Mouse (Mus musculus): ENCODE measurements at regions not wholly inside any gene's neighbourhood (a gene's known extent, or its start where the extent isn't known, plus 50 kb on each side); places are given as distances from the start of the nearest gene placed in this dataset.

DNA sequence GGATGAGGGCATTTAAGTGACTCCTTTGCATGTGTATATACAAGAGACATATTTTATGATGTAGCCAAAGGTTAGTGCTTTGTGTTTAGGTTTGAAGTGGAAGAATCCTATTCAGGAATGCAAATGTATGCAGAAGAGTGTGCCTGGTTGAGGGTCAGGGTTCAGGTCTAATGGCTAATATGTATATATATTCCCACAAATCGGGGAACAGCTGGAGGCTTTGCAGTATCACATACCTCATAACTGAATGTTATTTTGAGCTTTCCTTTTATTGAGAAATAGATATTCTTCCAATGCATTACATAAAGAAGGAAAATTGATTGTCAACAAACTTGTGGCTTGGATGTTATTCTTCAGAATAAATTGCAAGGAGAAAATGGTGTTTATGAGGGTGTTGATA is 239.9 kb downstream of the Fam173b start:
- DNase-seq (ENCODE audit: extremely low spot score, low read depth, low spot score), result no peak

DNA sequence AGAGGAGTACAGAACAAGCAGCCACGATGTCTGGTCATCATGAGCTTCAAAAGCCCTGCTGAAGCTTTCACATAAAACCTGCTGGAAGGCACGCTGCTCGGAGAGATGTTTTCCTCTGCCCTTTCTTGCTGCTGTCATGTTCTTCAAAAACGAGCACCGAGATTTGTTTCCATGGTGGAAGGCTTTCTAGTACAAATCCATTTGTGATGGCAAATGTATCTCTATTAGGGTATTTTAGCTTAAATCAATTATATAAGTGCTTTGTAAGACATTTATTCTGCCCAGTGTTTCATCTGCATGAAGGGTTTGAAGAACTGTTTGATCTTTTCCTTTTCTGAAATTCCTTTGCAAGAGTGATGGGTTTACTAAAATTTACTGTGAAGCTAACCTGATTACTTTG is 253.1 kb downstream of the Fam173b start:
- no peak for DNase-seq (ENCODE audit: extremely low spot score, low read depth, low spot score)

DNA sequence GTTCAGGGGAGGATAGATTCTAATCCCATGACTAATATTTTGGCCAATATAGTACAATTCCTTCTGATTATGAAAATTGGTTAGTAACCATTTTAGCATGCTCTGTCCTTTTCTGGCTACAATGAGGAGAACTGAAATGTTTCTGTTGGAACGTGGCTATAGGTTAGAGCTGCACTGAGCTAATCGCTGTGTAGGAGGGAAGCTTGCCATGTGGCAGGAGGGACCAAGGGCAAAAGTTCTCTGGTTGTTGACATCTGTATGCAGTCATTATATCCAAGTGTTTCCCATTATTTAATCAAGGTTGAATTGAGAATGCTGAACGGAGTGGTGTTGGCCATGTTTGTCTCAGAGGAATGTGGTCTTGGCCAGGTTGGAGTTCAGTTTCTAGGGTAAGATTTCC is 253.5 kb downstream of the Fam173b start:
- no peak for DNase-seq (ENCODE audit: extremely low spot score, low read depth, low spot score)

DNA sequence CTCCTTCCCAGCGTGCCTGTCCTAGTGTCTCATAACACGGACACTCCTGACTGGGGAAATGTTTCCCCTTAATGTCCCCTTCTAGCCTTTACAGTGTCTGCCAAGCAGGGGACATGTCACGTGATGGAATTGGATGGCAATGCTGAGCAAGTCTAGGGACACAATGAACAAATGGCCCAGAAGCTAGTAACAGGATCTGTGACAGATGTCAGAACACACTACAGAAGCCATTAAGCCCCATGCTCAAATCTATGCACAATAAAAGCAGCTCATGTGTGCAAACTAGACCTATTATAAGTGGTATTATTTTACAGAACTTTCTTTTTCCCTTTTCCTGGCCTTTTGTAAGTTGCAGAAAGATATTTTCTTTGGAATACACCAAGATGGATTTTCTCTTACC is 267.4 kb downstream of the Fam173b start:
- DNase-seq (ENCODE audit: extremely low spot score, low read depth, low spot score), result no peak

DNA sequence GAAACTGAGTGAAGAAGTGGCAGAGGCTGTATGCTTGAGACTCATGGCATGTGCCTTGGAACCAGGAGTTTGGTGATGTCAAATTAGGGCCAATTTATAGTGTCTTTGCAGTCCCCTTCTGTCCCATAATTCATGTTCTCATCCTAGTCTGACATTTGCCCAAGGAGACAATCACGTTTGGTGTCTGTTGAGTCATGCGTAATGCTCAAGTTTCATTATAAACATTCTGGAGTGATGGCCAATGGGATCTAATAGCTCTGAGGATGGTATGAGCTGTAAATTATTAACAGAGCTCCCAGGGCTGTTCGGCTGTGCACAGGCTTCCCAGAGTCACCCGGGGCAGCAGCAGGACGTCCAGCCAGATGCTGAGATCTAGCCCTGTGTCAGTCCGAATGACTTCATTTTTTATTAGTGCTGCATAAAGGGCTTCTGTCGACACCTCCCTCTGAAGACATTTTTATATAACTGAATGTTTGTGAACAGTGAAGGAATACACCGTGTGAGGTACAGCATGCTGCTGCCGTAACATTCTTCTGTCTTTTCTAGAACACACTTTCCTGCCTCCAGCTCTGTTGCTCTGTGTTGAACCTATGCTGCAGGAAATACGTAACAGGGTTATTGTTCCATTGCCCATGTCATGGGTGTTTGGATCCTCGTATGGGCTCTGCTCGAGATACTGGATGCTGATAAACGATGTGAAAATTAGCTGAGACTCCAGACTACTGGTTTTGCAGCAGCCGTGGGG is 268.2 kb downstream of the Fam173b start:
- no peak for DNase-seq (ENCODE audit: extremely low spot score, low read depth, low spot score)

DNA sequence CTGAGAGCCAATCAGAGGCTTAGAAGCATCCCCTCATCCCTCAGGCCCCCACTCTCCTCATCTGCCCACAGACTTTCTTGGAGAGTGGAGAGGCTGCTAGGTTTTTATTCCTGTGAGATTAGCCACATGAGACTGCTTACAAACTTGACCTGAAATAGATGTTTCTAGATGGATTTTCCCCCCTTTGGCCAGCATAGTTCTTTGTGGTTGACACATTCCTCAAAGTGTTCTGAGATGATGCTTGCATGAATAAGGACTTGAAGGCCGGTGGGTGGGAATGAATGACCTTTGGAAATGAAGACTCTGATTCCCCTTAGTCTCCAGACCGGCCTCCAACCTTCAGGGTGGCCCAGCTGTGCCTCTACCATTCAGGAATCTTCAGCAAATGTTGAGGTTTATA is 273.8 kb downstream of the Fam173b start:
- no peak for DNase-seq (ENCODE audit: extremely low spot score, low read depth, low spot score)

DNA sequence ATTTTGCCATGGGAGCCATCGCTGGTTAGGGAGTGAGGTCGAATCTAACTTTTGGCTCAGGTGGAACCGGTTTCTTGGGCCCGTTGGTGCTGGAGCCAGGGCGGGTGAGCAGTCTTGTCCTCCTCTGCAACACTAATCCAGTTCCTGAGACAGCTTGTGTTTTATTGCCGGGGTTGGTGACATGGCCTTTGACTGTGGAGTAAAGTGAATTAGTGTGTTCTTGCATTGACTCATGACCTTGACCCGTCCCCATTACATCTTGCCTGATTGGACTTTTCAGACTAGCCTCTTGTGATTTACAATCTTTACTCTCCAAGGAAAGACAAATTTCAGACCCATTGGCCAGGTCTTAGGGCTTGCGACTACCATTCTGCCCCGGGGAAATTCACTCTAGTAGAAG is 278.8 kb downstream of the Fam173b start:
- no peak for DNase-seq (ENCODE audit: extremely low spot score, low read depth, low spot score)

DNA sequence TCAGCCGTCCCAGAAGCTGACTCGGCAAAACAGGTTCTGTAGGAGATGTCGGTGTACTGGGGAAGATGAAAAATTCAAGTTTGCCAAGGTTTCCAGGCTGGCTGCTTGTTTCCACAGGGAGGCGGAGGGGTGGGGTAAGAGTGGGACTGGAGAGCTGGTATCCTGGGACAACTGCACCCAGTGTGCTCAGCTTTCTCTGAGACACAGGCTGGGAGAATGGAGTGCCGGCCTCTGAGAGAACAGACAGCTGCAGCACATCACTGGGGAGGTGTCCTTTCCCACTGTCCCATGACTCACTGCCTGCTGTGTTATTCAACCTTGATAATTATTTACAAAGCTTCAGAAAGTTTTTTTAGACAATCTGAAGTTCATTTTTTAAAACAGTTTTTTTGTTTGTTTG is 280.7 kb downstream of the Fam173b start:
- no peak for DNase-seq (ENCODE audit: extremely low spot score, low read depth, low spot score)

DNA sequence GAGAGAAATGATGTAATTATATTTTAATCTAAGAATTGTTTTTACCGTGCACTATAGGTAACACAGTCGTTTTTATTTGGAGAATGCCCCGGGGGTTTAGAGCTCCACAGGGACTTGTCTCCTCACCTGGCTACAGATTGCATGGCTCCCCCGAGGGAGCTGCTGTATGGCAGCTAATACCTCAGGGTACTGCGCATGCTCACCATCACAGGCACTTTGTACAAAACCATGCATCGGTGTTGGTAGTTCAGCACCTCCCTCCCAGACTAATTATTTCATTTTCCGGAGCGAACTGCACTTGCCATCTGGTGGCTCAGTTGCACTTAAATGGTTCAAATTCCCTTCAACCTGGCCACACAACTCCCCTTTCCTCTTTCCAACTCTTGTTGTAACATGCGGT is 281.9 kb downstream of the Fam173b start:
- no peak for DNase-seq (ENCODE audit: extremely low spot score, low read depth, low spot score)

DNA sequence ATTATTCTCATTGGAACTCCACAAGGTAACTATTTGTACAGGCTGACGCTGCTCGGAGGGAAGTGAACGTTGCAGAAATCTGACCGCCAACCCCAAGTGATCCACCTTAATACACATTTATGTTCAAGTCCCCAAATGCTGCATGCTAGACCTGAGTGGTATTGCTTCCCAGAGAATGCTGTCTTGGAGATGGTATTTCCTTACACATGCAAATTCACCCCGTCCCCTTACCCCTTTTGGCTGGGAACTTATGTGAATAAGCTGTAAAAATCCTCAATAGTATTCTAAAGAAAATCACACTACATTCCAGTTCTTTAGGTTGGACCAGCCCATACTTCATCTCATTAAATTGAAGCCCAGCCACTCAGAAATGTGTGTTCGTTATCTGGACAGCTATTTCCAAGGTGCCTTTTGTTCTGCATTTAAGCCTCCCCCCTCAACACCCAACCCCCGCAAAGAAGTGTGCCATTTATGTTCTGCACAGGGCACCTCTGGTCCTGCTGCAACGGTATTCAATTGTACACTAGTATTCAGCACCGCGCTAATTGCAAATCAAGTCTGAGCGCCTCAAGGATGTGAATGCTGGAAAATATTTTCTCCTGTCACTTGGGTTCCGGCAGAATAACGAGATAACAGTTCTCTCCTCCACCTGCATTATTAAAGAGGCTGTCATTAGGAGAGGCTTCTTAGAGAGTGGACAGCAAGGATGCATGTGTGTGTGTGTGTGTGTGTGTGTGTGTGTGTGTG is 278.0 kb upstream of the Tas2r119 start:
- no peak for DNase-seq (ENCODE audit: extremely low spot score, low read depth, low spot score)

DNA sequence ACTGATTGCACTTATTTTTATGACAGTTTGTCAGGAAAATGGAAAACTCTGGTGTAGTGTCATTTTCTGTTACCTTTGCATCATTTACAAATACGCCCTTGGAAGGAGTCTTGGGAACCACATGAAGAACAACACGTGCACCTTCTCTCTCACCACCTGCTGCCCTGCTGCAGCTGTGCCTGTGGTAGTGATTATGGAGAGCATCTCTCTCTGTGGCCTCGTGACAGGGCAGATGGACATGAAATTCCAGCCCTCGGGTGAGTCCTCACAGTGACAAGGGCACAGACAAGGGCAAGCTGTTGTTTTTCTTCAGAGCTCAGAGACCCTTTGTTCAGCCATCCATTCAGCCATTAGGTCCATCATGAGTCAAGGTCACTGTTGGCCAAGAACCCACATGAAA is 276.8 kb upstream of the Tas2r119 start:
- no peak for DNase-seq (ENCODE audit: extremely low spot score, low read depth, low spot score)

DNA sequence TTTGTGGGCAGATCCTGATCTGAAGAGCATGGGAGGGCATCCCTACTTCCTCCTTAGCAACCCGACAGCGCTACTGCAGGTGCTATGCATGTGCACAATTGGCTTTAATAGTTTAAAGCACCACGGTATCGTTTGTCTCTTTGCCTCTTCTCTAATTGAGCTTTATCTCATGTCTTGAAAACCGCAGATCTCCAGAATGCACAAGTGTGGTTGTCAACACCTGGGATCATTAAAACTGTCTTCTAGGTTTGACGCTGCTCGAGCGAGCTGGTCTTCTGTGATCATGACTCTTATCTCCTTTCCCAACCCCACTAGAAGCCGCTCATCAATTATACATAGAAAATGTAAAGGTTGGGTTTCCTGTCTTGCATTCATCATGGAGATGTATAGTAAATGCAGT is 268.7 kb upstream of the Tas2r119 start:
- no peak for DNase-seq (ENCODE audit: extremely low spot score, low read depth, low spot score)

DNA sequence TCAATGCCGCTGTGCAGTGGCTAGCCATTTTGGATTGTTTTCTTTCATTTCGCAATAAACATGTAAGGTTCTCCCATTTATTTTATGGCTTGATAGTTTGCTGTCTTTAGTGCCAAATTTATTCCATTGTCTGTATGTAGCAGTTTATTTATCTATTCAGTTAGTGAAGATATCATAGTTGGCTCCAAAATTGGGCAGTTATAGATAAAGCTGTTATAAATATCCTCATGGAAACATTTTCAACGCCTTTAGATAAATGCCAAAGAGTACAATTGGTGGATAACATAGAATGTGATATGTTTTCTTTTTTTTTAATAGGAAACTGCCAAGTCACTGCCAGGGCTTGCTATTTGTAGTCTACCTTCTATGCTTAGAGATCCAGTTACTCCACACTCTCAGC is 265.1 kb upstream of the Tas2r119 start:
- no peak for DNase-seq (ENCODE audit: extremely low spot score, low read depth, low spot score)

DNA sequence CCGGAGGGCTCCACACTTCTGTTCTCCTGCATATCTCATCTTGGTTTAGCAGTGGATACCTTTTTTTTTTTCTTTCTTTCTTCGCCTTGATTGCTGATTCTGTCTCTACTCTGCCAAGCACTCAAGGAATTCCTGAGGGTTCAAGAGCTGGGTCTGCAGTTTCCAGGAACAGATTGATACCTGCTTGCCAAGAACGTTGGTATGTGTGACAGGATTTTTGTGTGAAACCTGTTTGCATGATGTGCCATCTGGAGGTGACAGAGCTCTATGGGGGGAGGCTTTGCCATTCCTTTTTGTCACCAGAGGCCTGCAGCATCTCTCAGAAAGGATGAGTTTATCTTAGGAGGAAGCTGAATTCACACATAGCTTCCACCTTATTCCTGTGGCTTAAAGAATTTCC is 255.6 kb upstream of the Tas2r119 start:
- DNase-seq (ENCODE audit: extremely low spot score, low read depth, low spot score), result no peak

DNA sequence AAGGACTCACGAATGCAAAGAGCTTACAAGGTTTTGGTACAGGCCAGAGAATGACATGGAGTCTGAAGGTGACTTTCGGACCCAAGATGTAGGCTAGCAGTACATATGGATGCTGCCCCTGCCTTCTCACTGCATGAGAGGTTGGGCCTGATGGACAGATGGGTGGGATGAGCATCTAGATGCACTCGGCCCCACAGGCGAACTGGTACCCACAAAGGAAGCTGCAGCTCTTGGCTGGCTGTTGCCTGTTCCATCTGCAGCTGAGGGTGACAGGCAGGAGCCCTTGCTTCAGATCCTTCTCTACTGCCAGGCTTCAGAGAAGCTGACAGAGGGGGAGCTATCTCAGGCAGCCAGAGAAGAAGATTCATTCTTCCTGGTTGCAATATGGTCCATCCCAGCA is 216.8 kb upstream of the Tas2r119 start:
- no peak for DNase-seq (ENCODE audit: extremely low spot score, low read depth, low spot score)

DNA sequence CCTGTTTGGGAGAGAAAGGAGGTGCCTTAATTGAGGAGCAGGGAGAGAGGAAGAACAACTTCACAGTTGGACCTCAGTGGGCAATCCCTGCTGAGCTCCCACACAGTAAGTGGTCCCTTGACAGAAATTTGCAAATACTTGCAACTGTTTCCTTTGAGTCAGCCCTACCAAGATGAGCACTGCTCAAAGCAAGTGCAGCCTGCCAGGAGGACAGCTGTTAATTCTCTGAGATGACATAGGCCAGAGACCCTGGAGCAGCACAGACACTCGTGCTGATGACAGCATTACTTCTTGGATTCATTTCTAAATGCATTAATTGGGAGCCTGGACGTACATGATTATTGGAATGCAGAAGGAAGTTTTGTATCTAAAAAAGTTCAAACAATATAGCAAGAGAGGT is 215.1 kb upstream of the Tas2r119 start:
- DNase-seq (ENCODE audit: extremely low spot score, low read depth, low spot score), result no peak

DNA sequence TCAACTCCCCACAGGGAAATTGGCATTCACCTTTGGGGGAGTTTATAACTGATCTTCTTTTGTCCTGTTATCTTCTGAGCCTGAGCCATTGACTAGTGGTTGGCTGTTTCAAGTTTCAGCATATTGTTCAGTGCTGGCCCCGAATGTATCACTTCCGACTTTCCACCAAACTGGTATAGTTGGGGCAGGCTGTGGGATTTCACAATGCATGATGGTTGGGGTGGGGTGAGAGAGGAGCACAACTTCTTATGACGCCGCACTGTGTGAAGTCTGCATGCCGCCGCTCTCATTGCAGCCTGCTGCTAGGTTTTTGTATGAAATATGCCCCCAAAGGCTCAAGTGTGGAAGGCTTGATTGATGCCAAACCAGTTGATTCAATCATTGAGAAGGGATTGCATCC is 212.2 kb upstream of the Tas2r119 start:
- no peak for DNase-seq (ENCODE audit: extremely low spot score, low read depth, low spot score)

DNA sequence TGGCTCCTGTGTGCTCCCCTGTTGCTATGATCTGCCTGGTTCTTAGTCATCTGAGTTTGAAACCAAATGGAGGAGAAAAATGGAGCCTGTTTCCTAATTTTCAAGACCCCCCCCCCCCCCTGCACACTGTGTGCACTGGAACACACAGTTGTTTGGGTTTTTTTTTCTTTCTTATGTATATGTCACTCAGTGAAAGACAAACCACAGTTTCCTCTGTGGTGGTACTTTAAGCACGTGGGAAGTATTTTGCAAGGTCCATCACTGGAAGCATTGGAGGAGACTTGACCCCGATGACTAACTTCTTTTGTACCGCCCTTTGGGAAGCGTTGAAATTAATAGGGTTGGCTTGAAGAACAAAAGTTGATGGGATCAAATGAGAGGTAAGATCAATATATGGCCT is 211.5 kb upstream of the Tas2r119 start:
- DNase-seq (ENCODE audit: extremely low spot score, low read depth, low spot score), result no peak

DNA sequence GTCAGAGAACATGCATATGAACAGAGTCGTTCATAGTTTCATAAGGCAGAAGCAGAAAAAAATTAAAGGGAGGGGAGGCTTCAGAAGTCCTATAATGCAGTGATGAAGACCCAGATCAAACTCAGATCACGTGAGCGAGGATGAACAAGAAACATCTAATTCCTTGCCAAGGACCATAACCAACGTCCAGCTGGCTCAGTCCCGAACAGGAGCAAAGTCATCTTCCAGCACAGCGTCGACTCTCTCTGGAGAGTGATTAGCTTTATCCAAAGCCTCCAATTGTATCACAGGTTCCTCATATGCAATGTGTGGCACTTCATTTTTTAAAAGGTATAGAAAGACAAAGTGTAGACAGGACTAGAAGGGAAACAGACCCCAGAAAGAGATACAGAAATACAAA is 204.2 kb upstream of the Tas2r119 start:
- no peak for DNase-seq (ENCODE audit: extremely low spot score, low read depth, low spot score)

DNA sequence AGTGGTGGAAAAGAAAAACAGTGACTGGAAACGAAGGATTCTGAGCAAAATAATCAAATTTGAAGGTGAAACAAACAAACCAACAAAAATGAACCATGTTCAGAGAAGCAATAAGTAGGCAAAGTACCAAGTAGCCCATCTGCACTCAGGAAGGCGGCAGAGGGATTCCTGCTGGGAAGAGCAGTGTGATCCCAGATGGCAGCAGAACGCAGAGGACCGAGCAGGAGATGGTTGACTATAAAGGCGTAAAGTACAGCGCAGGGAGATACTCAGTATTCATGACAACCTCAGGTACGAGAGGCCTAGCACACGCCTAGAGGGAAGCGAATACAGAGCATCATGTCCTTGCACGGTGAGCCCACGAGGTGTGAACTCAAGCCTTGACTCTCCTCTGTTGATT is 203.2 kb upstream of the Tas2r119 start:
- no peak for DNase-seq (ENCODE audit: extremely low spot score, low read depth, low spot score)

DNA sequence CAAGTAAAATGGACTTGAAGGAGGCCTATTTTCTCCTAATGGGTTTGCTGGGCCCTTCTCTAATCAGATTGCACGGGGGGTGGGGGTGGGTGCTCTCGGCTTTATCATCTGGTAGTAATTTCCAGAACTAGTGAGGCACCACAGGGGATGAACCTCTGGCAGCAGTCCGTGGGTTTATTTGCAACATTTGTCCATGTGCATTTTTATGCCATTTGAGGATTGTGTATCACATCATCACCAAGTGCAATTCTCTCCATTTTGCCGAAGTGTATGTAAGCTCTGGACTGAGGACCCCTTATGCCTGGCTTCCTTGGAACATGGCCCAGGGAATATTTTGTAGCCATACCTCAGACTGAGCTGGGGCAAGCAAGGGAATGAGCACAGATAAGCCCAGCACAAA is 200.6 kb upstream of the Tas2r119 start:
- DNase-seq (ENCODE audit: extremely low spot score, low read depth, low spot score), result no peak

DNA sequence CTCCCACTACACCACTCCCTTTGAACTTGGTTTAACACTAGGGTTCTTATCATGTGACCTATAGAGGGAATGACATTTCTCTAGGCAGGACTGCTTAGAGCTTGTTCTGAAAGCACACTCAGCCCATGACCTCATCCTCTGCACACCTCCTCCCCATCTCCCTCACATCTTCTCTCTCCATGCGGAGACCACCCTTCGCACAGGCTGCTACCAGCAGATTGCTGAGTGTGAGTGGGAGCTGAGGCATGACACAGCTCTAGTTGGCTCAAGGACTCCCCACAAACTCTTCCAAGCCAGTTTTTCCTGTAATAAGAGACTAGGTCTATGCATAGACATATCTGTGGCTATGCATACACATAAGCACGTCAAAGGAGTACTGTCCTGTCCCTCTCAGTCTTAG is 199.5 kb upstream of the Tas2r119 start:
- no peak for DNase-seq (ENCODE audit: extremely low spot score, low read depth, low spot score)

DNA sequence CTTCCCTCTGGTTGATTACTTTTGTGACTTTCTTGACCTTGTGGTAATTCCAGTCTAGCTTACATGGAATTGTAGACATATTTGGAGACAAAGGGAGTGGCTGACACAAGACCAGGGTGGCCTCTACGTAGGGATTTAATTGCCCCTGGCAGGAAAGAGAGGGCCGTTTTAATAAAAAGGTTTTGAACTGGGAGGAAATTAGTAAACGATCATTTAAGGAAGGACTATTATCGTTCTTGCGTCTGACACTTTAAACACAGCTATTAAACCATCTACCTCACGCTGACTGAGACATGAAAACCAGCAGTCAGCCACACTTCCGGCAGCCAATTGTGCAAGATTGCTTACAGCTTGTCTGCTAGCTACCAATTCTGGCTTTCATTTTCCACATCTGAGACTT is 197.1 kb upstream of the Tas2r119 start:
- peak; percentile 50 for DNase-seq (ENCODE audit: extremely low spot score, low read depth, low spot score)

Data from hindlimb bud, embryonic 11.5 days (tissue).